In the genomic region with DNA sequence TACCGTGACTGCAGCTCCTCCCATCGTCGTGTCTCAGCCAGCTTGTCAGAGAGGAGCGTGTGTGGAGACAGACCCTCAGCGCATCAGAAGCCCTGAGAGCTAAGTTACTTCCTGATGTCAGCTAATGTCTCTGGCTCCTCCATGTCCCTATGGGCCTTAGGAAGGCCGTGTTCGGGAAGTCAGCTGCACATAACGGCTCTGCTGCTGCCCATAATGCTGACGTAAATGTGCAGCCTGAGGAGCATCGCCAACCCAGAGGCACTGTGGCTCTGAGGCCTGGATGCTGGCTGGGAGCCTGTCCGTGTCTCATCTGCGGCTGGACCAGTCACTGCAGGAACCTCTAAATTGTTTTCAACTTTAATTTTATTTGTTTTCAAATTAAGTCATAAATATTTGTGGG, we compare ENCODE assay signal across 14 mouse cellular contexts. TPM values are rescaled to one million over a fixed set of nuclear protein-coding genes. Genes with fewer than 3 reads are reported as not detected.
DNase-seq lines count a peak whose midpoint lies in the region; ATAC-seq lines count a peak whose summit lies in the region.
"Had no signal": no experiment of that assay in that cellular context is flagged by ENCODE, and none has a peak within 500 bp of the region (broad histone marks: within the 10 kb centered on the region; RNA-seq: fewer than 3 reads in every experiment).

No protein-coding gene starts in this region.

- no peak overlapping the region for H3K27ac ChIP-seq in forebrain, embryonic 13.5 days
- no peak overlapping the region for H3K27ac ChIP-seq in forebrain, embryonic 11.5 days (ENCODE audit: low read depth, low read length)
- H3K27ac ChIP-seq in heart, embryonic 12.5 days (ENCODE audit: poor library complexity, severe bottlenecking) = no peak overlapping the region
- peak overlapping the region; percentile 11; the same call in 1 of the 2 replicates for H3K27ac ChIP-seq in liver, embryonic 16.5 days (ENCODE audit: low read length)
- H3K27ac ChIP-seq in embryonic facial prominence, embryonic 13.5 days = no peak overlapping the region
- H3K27ac ChIP-seq: midbrain, embryonic 12.5 days; stomach, embryonic 15.5 days had no signal

- H3K4me3 ChIP-seq in forebrain, embryonic 13.5 days = no peak overlapping the region
- H3K4me3 ChIP-seq in forebrain, embryonic 11.5 days (ENCODE audit: low read depth, low read length) = no peak overlapping the region
- no peak overlapping the region for H3K4me3 ChIP-seq in heart, embryonic 12.5 days
- no peak overlapping the region for H3K4me3 ChIP-seq in liver, embryonic 16.5 days (ENCODE audit: low read depth, low read length)
- H3K4me3 ChIP-seq in embryonic facial prominence, embryonic 13.5 days = no peak overlapping the region
- H3K4me3 ChIP-seq: midbrain, embryonic 12.5 days; stomach, embryonic 15.5 days had no signal

- H3K36me3 ChIP-seq in forebrain, embryonic 13.5 days (ENCODE audit: poor library complexity, severe bottlenecking) = peaks cover 53% of the 10 kb centered on the region
- H3K36me3 ChIP-seq in forebrain, embryonic 11.5 days (ENCODE audit: control insufficient read depth, insufficient read depth, low read length) = no peaks in the 10 kb centered on the region; the same call in 1 of the 2 replicates
- H3K36me3 ChIP-seq in heart, embryonic 12.5 days = peaks cover 54% of the 10 kb centered on the region
- H3K36me3 ChIP-seq in liver, embryonic 16.5 days (ENCODE audit: control insufficient read depth, insufficient read depth) = peaks cover 3% of the 10 kb centered on the region; the same call in 1 of the 2 replicates
- H3K36me3 ChIP-seq in embryonic facial prominence, embryonic 13.5 days = peaks cover 57% of the 10 kb centered on the region

- 84% methylated on average over 12 of the region's 12 CpGs for WGBS in forebrain, embryonic 13.5 days
- 90% methylated on average over 12 of the region's 12 CpGs for WGBS in forebrain, embryonic 11.5 days
- WGBS in heart, embryonic 12.5 days = 81% methylated on average over 12 of the region's 12 CpGs
- WGBS in liver, embryonic 16.5 days (ENCODE audit: insufficient replicate concordance) = 84% methylated on average over 12 of the region's 12 CpGs
- WGBS in embryonic facial prominence, embryonic 13.5 days = 77% methylated on average over 12 of the region's 12 CpGs

- H3K4me1 ChIP-seq in forebrain, embryonic 13.5 days = peaks cover 26% of the 10 kb centered on the region
- peaks cover 8% of the 10 kb centered on the region for H3K4me1 ChIP-seq in forebrain, embryonic 11.5 days (replicated peaks; ENCODE audit: control insufficient read depth, insufficient read depth, low read length)
- peaks cover 26% of the 10 kb centered on the region for H3K4me1 ChIP-seq in heart, embryonic 12.5 days (replicated peaks)
- peaks cover 26% of the 10 kb centered on the region for H3K4me1 ChIP-seq in liver, embryonic 16.5 days (ENCODE audit: control insufficient read depth, low read depth, low read length)
- peaks cover 23% of the 10 kb centered on the region for H3K4me1 ChIP-seq in embryonic facial prominence, embryonic 13.5 days

- DNase-seq in forebrain, embryonic 11.5 days (ENCODE audit: low spot score) = no peak
- DNase-seq in heart, postnatal 4 days = peak; percentile 46
- no peak for DNase-seq in liver
- no peak for DNase-seq in testis, postnatal 10 days (ENCODE audit: low spot score)
- DNase-seq: embryo, embryonic 11 days; kidney, adult 9 months; layer of hippocampus, adult 9-11 months had no signal

- H3K9me3 ChIP-seq in forebrain, embryonic 13.5 days (replicated peaks) = no peaks in the 10 kb centered on the region
- no peaks in the 10 kb centered on the region for H3K9me3 ChIP-seq in forebrain, embryonic 11.5 days (ENCODE audit: control insufficient read depth, low read length)
- H3K9me3 ChIP-seq in heart, embryonic 12.5 days (replicated peaks) = no peaks in the 10 kb centered on the region
- no peaks in the 10 kb centered on the region for H3K9me3 ChIP-seq in liver, embryonic 16.5 days (replicated peaks; ENCODE audit: control insufficient read depth, low read length)
- H3K9me3 ChIP-seq in embryonic facial prominence, embryonic 13.5 days = no peaks in the 10 kb centered on the region
- H3K9me3 ChIP-seq: midbrain, embryonic 12.5 days; stomach, embryonic 15.5 days had no signal

- H3K4me2 ChIP-seq in forebrain, embryonic 13.5 days = 0 out of 2 replicates have a peak overlapping the region, but pooled peaks have one; percentile 6
- no peak overlapping the region for H3K4me2 ChIP-seq in forebrain, embryonic 11.5 days (ENCODE audit: low read depth, low read length, severe bottlenecking)
- no peak overlapping the region for H3K4me2 ChIP-seq in heart, embryonic 12.5 days
- no peak overlapping the region for H3K4me2 ChIP-seq in liver, embryonic 16.5 days (ENCODE audit: low read depth, low read length)
- H3K4me2 ChIP-seq in embryonic facial prominence, embryonic 13.5 days = no peak overlapping the region
- H3K4me2 ChIP-seq: midbrain, embryonic 12.5 days; stomach, embryonic 15.5 days had no signal

- 0 out of 2 replicates have a peak overlapping the region, but pooled peaks have one; percentile 26 for H3K9ac ChIP-seq in forebrain, embryonic 13.5 days
- no peak overlapping the region for H3K9ac ChIP-seq in forebrain, embryonic 11.5 days (ENCODE audit: low read length)
- H3K9ac ChIP-seq in heart, embryonic 12.5 days = no peak overlapping the region
- H3K9ac ChIP-seq in liver, embryonic 16.5 days (ENCODE audit: low read depth, low read length) = no peak overlapping the region
- H3K9ac ChIP-seq in embryonic facial prominence, embryonic 13.5 days = peak overlapping the region; percentile 46; the same call in 1 of the 2 replicates
- H3K9ac ChIP-seq: midbrain, embryonic 12.5 days; stomach, embryonic 15.5 days had no signal

- no peak for ATAC-seq in forebrain, embryonic 13.5 days
- ATAC-seq in forebrain, embryonic 11.5 days (replicated peaks; ENCODE audit: low FRiP score) = no peak
- no peak for ATAC-seq in heart, embryonic 12.5 days (ENCODE audit: insufficient number of reproducible peaks, low FRiP score)
- no peak for ATAC-seq in liver, embryonic 16.5 days (ENCODE audit: low read depth)
- no peak for ATAC-seq in embryonic facial prominence, embryonic 13.5 days (ENCODE audit: insufficient number of reproducible peaks, insufficient read depth, low FRiP score, low TSS enrichment, low read depth)
- ATAC-seq: Patski had no signal

- 0 out of 2 replicates have a peak, but pooled peaks cover 6% of the 10 kb centered on the region for H3K27me3 ChIP-seq in forebrain, embryonic 13.5 days
- H3K27me3 ChIP-seq in forebrain, embryonic 11.5 days (ENCODE audit: control insufficient read depth, insufficient read depth, low read length) = peaks cover 4% of the 10 kb centered on the region; the same call in 1 of the 2 replicates
- H3K27me3 ChIP-seq in heart, embryonic 12.5 days (replicated peaks) = peaks cover 11% of the 10 kb centered on the region
- H3K27me3 ChIP-seq in liver, embryonic 16.5 days (ENCODE audit: control insufficient read depth, insufficient read depth, low read depth, low read length) = peaks cover 1% of the 10 kb centered on the region; the same call in 1 of the 2 replicates
- peaks cover 7% of the 10 kb centered on the region for H3K27me3 ChIP-seq in embryonic facial prominence, embryonic 13.5 days
- H3K27me3 ChIP-seq: Patski had no signal

RNA-seq across cellular contexts. Expression of gene Dctn2, which starts 2.9 kb away (rescaled TPM):
- 262 and 282 TPM in 2 replicates for polyA plus RNA-seq in forebrain, embryonic 13.5 days (2015; fragmentation: Nextera tagmentation; extraction: Ambion mirVana)
- 202 and 207 TPM in 2 replicates for polyA plus RNA-seq in forebrain, embryonic 11.5 days (2014; fragmentation: Nextera tagmentation; extraction: Ambion mirVana)
- total RNA-seq in heart, postnatal 4 days (2021) = 100 to 1,000 TPM; 151 to 159 TPM
- polyA plus RNA-seq in heart, embryonic 12.5 days (2016; fragmentation: Nextera tagmentation; extraction: Ambion mirVana) = 133 and 136 TPM in 2 replicates
- polyA plus RNA-seq in liver, embryonic 16.5 days (2015; fragmentation: Nextera tagmentation; extraction: Ambion mirVana) = 65.9 TPM in 2 replicates
- 187 and 199 TPM in 2 replicates for polyA plus RNA-seq in embryonic facial prominence, embryonic 13.5 days (2015; fragmentation: Nextera tagmentation; extraction: Ambion mirVana)

RNA-seq across cellular contexts. Expression of gene Kif5a, which starts 5.9 kb away (rescaled TPM):
- polyA plus RNA-seq in forebrain, embryonic 13.5 days (2015; fragmentation: Nextera tagmentation; extraction: Ambion mirVana) = 45.4 and 47.6 TPM in 2 replicates
- polyA plus RNA-seq in forebrain, embryonic 11.5 days (2014; fragmentation: Nextera tagmentation; extraction: Ambion mirVana) = 21.7 and 23.6 TPM in 2 replicates
- total RNA-seq in heart, postnatal 4 days (2021) = 1 to 10 TPM in 1 of 2 experiments, under 1 TPM in 1; 0.70 to 1.2 TPM
- polyA plus RNA-seq in heart, embryonic 12.5 days (2016; fragmentation: Nextera tagmentation; extraction: Ambion mirVana) = 0.37 and 0.79 TPM in 2 replicates
- 0.09 and 0.11 TPM in 2 replicates for polyA plus RNA-seq in liver, embryonic 16.5 days (2015; fragmentation: Nextera tagmentation; extraction: Ambion mirVana)
- polyA plus RNA-seq in embryonic facial prominence, embryonic 13.5 days (2015; fragmentation: Nextera tagmentation; extraction: Ambion mirVana) = 6.7 and 8.1 TPM in 2 replicates

RNA-seq across cellular contexts. Expression of gene Mbd6, which starts 19.8 kb away (rescaled TPM):
- 13.6 and 16.7 TPM in 2 replicates for polyA plus RNA-seq in forebrain, embryonic 13.5 days (2015; fragmentation: Nextera tagmentation; extraction: Ambion mirVana)
- 22.6 and 24.0 TPM in 2 replicates for polyA plus RNA-seq in forebrain, embryonic 11.5 days (2014; fragmentation: Nextera tagmentation; extraction: Ambion mirVana)
- 10 to 100 TPM; 41.7 to 43.2 TPM for total RNA-seq in heart, postnatal 4 days (2021)
- 13.6 and 14.6 TPM in 2 replicates for polyA plus RNA-seq in heart, embryonic 12.5 days (2016; fragmentation: Nextera tagmentation; extraction: Ambion mirVana)
- 5.7 and 6.5 TPM in 2 replicates for polyA plus RNA-seq in liver, embryonic 16.5 days (2015; fragmentation: Nextera tagmentation; extraction: Ambion mirVana)
- 14.9 and 19.2 TPM in 2 replicates for polyA plus RNA-seq in embryonic facial prominence, embryonic 13.5 days (2015; fragmentation: Nextera tagmentation; extraction: Ambion mirVana)

RNA-seq across cellular contexts. Expression of gene Mars, which starts 42.5 kb away (rescaled TPM):
- polyA plus RNA-seq in forebrain, embryonic 13.5 days (2015; fragmentation: Nextera tagmentation; extraction: Ambion mirVana) = 137 and 138 TPM in 2 replicates
- 191 and 195 TPM in 2 replicates for polyA plus RNA-seq in forebrain, embryonic 11.5 days (2014; fragmentation: Nextera tagmentation; extraction: Ambion mirVana)
- total RNA-seq in heart, postnatal 4 days (2021) = 10 to 100 TPM; 49.6 to 50.1 TPM
- polyA plus RNA-seq in heart, embryonic 12.5 days (2016; fragmentation: Nextera tagmentation; extraction: Ambion mirVana) = 107 and 110 TPM in 2 replicates
- polyA plus RNA-seq in liver, embryonic 16.5 days (2015; fragmentation: Nextera tagmentation; extraction: Ambion mirVana) = 100 and 109 TPM in 2 replicates
- 113 and 128 TPM in 2 replicates for polyA plus RNA-seq in embryonic facial prominence, embryonic 13.5 days (2015; fragmentation: Nextera tagmentation; extraction: Ambion mirVana)

RNA-seq across cellular contexts. Expression of gene Arhgap9, which starts 52.7 kb away (rescaled TPM):
- polyA plus RNA-seq in forebrain, embryonic 13.5 days (2015; fragmentation: Nextera tagmentation; extraction: Ambion mirVana) = 0.39 and 0.72 TPM in 2 replicates
- 0.88 and 1.7 TPM in 2 replicates for polyA plus RNA-seq in forebrain, embryonic 11.5 days (2014; fragmentation: Nextera tagmentation; extraction: Ambion mirVana)
- total RNA-seq in heart, postnatal 4 days (2021) = 1 to 10 TPM; 2.0 to 2.9 TPM
- polyA plus RNA-seq in heart, embryonic 12.5 days (2016; fragmentation: Nextera tagmentation; extraction: Ambion mirVana) = 0.89 and 1.8 TPM in 2 replicates
- 12.2 and 13.2 TPM in 2 replicates for polyA plus RNA-seq in liver, embryonic 16.5 days (2015; fragmentation: Nextera tagmentation; extraction: Ambion mirVana)
- polyA plus RNA-seq in embryonic facial prominence, embryonic 13.5 days (2015; fragmentation: Nextera tagmentation; extraction: Ambion mirVana) = 3.1 and 3.4 TPM in 2 replicates
- polyA plus RNA-seq: Patski had no signal

Comparison
In these comparisons a context has a peak if more than half of its experiments do, and no peak if none do; other contexts are left out.
1. H3K9ac ChIP-seq: peak in forebrain, embryonic 13.5 days (single experiment) and embryonic facial prominence, embryonic 13.5 days (single experiment); none in forebrain, embryonic 11.5 days (single experiment), heart, embryonic 12.5 days (single experiment) and liver, embryonic 16.5 days (single experiment).